Mouse (Mus musculus): ENCODE data around the gene Mpdu1. TPM values are rescaled to one million over a fixed set of nuclear protein-coding genes. Genes with fewer than 3 reads are reported as not detected.

The Mpdu1 gene
- total RNA-seq, 2 experiments from 2014 or later: 55.0 to 58.8 TPM

DNA sequence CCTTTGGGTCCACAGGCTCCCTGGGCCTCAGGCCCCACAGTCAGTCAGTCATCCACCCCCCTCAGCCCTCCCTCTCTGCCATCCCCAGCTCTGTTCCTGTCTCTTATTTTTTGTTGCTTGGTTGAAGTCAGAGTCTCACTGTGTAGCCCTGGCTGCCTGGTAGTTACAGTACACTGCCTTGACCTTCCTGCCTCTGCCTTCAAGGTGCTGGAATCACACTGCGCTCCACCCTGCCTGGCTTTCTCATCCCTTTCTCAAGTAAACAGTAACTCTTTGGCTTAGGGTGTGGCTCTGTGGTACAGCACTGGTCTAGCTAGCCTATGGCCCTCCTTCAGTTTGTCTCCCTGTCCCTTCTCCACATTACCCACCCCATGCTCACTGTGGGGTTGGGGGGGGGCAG, 27.4 kb upstream of the Mpdu1 start:
- DNase-seq: no peak

DNA sequence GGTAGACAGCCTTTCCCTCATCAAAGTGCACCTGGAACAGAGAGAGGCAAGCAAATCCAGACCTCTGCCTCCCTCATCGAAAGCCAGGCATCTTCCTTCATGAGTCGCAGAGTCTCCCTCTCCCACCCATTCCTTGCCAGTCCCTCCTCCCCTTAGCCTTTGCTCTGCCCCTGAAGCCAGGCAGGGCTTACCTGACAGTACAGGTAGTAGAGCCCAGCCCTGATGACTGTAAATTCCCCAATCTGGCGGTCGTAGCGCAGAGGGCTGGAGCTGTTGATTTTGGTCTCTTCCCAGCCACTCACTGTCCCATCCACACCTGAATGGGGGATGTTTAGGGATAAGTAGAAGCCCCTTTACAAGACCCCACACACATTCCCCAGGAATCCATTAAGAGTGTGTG, 24.6 kb upstream of the Mpdu1 start:
- DNase-seq: no peak

DNA sequence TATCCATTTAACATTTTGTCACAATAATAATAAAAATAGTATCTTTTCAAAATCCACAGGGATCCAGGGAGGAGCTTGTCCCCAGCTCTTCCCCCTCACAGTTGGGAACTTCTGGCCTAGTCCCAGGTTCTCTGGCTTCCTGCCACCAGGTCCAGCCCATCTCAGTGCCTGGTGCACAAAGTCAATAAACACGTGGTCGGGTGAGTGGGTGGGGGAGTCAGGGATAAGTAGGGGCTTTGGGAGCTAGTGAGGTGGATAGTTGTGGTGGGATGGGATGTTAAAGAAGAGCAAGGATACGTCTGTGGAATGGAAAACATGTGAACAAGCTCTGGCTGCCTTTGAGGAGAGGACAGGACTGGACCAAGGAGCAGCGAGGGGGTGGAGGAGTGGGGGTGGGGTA, 23.9 kb upstream of the Mpdu1 start:
- DNase-seq: peak in 1 of 2 experiments; percentile 56

GRCm38 (mm10) chr11:69685526-69686148, 23.2 kb upstream of the Mpdu1 start, which contains the start of gene Tnfsf13:
Tnfsf13 (minus strand) TSS chr11:69685784.
- DNase-seq: peak in 1 of 2 experiments; percentile 50

DNA sequence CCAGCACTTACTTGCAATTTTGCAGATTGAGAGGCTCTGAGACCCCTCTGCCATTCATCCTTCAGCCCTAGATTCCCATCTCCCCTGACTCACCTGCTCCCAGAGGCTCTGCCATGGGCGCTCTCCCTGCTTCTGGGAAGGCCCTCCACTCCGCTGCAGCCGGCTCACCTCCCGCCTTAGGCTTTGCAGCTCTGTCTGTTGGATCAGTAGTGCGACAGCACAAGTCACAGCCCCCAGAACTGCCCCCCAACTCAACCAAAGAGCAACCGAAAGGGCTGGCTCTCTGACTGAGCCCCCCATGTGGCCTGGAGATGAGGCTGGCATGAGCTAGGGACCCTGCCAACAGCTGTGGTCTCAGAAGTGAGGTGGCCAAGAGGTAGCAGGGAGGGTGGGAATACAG, 22.5 kb upstream of the Mpdu1 start:
- DNase-seq: no peak

DNA sequence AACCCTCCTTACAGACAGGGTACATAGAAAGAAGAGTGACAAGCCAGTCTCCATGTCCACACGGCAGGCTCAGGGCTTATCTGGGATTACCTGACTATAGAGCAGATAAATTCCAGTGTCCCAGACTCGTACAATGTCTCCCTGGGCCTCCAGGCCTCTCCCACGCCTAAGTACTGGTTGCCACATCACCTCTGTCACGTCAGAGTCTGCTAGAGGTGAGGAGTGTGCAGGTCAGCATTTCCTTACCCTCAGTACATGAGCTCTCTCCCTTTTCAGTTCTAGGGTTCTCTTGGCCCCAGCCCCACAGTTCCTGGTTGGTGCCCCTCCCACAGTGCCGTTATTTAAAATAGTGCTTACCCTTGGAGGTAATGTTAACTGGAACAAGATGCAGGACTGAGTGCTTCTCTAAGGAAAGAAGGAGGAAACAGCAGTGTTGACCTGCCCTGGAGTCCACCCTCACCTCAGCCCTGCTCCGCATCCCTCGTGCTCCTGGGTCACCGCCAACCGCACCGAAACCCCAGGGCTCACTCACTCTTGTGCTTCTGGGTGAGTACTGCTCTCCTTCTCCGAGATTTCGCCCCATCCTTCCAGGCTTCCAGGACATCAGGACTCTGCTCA, 21.8 kb upstream of the Mpdu1 start:
- no peak for DNase-seq

GRCm38 (mm10) chr11:69683576-69683975, 21.1 kb upstream of the Mpdu1 start:
- no peak for DNase-seq

DNA sequence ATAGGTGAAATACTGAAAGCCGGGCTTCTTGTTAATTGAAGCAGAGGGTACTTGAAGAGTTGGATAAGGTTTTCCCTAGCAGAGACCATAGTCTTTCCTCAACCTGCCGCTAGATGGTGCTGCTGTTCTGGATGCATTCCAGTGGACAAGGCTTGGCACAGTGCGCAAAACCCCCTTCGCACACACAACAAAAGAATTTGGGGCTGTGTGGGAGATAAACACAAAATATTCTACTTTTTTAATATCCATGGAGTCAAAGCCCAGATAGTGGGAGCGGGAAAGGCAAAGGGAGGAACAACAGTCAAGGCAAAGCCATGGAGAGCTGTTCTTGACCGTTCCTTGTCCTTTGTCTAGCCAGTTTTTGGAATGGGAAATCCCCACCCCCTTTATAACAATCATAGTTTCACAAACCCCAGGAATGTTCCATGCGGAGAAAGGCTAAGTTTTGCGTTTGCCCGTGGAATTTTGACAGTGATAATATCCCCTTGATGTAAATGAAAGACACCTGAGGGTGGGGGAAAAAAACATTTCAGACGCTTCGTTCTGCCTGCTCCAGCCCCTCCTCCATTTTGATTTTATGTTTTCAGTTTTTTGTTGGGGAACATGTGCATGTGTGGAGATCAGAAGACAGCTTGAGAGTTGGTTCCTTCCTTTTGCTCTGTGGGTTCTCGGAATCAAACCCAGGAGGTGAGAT, 20.5 kb upstream of the Mpdu1 start:
- DNase-seq: peak; percentile 85 to 90

- no peak for DNase-seq
Measured at GRCm38 (mm10) chr11:69682209-69682839, 19.9 kb upstream of the Mpdu1 start.

DNA sequence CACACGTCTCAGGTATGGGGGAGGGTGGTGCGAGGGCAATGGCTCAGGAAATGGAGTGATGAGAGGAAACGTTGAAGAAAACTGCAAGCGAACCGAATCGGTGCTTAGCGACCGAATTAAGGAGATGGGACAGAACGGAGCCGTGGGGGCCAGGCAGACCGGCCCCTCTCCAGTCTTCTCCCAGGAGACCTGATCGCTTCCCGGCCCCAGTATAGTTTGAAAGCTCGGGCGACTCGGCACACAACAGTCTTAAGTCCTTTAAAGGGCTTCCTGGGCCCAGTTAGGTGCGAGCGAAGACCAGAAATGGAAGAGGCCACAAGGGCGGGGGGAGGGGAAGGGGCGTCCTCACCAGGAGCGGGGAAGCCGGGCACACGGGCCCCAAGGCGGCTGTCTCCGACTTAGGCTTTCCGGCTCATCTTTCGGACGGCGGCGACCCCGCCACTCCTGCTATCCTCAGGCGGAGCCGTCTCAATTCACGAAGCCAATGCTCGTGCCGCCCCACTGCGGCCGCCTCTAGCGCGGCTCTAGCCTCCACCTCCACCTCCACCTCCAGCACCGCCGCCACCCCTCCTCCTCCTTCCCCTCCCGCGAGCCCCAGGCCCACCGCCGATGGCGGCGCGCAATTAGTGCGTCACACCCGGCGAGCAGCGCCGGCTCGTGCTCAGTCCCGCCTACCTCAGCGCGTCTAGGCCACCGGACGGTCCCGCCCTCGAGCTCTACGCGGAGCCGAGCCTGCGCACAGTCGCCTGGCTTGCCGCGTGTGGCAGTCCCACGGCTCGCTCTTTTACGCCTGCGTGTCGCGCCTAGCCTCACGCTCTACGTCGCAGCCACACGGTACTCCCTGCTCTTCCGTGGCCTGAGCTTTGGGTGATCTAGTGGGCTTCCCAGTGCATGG, 19.1 kb upstream of the Mpdu1 start, which contains the start of gene Senp3:
Senp3 (minus strand) TSS at position 771 of the 895 bp plus-strand sequence.
- peak; percentile 97 to 98 for DNase-seq

GRCm38 (mm10) chr11:69680136-69680855, 17.9 kb upstream of the Mpdu1 start:
- DNase-seq: no peak

- DNase-seq: no peak
Measured at GRCm38 (mm10) chr11:69679144-69679543, 16.7 kb upstream of the Mpdu1 start.

DNA sequence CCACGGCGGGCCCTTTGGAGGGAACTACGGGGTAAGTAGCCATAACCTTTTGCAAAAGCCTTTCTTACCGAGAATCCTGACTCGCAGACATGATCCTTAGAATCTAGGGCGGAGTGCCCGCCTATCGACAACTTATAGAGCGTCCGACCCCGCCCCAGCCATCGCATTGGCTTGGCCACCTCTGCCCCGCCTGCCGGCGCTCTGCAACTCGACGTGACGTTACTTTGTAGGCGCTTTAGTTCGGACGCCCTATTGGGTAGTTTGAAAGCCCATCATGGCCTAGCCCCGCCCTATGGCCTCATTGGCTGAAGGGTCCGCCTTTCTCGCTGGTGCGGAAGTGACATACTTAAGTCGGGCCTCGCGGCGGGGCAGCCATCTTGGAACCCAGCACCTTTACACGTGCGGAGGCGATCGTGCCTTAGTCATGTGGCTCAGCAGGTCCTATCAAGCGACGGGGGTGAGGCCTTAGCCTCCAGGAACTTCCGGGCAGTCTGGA, 9.8 kb upstream of the Mpdu1 start, which contains the start of gene Eif4a1:
Eif4a1 (minus strand) TSS at position 213 of the 496 bp plus-strand sequence.
- peak; percentile 100 for DNase-seq

DNA sequence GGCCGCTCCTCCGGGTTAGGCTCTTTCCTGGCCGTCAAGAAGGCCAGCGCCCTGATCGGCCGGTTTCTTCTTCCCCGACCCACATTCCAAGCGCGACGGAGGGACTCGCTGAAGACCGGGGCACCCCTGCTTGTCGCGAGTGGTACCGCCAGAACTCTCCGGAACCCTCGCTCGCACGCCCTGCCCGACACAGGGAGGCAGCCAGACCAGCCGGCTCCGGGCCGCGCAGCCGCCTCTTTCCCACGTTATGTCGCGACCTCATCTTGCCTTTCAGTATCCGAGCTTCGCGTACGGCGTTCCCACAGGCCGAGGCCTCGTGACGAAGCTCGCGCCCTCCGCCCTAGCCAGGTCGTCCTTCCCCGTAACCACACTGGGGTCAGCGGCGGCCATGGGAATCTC, 9.3 kb upstream of the Mpdu1 start:
- DNase-seq: no peak

DNA sequence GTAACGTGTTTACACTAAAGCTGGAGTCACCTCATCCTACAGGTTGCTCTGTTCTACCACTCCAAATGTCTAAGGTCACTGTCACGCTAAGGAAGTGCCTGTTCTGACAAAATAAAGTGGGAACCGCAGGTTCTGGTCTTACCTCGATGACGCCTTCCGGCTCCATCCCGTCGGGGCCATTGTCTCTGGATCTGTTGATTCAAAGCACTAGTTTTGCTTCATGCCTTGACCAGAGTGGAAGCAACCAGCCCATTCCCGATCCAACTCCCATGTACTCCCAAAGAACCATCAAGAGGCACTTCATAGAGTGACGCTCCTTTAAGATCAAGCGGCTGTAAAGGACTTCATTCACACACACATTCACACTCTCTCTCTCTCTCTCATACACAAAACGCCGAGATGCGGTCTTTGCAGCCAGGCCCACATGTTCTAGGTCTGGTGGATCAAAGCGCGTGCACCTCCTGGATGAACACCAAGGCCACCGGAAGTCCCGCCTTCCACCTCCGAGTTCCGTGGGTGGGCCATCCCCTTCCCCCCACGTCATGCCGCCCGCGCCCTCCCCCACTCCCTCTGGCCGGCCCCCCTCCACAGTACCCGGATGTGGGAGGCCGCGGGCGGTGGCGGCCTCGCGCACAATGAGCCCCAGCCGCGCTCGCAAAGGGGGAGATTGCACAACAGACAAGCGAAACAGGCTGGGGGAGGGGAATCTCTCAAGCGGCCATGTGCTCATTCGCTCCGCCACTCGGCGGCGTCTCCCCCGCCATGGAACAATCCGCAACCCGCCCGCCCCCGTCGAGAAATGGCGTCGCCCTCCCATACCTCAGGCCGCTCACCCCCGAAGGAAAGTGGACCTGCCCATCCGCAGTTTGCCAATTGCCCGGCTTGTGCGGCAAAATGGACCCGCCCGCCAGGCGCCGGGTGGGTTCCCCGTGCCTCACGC, 8.6 kb upstream of the Mpdu1 start:
- peak; percentile 90 to 92 for DNase-seq

- no peak for DNase-seq
Measured at GRCm38 (mm10) chr11:69666665-69667005, 4.2 kb upstream of the Mpdu1 start.

- peak; percentile 55 to 64 for DNase-seq
Measured at GRCm38 (mm10) chr11:69665961-69666664, 3.7 kb upstream of the Mpdu1 start, which contains the start of gene Cd68. Cd68 (minus strand) TSS chr11:69666153.

DNA sequence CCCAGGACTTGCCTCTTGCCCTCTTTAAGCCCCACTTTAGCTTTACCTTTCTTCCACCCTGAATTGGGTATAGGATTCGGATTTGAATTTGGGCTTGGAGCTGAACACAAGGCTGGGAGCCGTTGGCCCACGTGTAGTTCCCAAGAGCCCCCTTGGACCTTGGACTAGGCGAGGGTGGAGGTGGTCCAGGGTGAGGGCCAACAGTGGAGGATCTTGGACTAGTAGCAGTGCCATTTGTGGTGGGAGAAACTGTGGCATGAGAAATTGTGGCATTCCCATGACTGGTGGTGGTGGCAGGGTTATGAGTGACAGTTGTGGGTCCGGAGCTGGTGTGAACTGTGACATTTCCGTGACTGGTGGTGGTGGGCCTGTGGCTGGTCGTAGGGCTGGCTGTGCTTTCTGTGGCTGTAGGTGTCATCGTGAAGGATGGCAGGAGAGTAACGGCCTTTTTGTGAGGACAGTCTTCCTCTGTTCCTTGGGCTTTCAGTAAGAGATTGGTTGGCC, 3.1 kb upstream of the Mpdu1 start:
- DNase-seq: no peak

GRCm38 (mm10) chr11:69664841-69665240, 2.4 kb upstream of the Mpdu1 start:
- DNase-seq: no peak

Data from layer of hippocampus, postnatal 36 days (tissue).